Mouse (Mus musculus) heart, postnatal 0 days (tissue): ENCODE data around the gene Suv39h1. TPM values are rescaled to one million over a fixed set of nuclear protein-coding genes. Genes with fewer than 3 reads are reported as not detected.
"Not testable (repeated sequence)": the region's sequence is repeated elsewhere in the genome, so short reads cannot be mapped to it uniquely, and the experiment has no call there.

Experiments used
- ATAC-seq: fragments of 200-750 bp; cut with Nextera tagmentation; 2 replicates; pipeline ENCODE4 v1.8.0; 2017; ENCODE audit warnings: low read depth, moderate number of reproducible peaks, moderate library complexity; ENCODE audit not compliant: insufficient read depth
- DNase-seq: peaks from one replicate; pipeline ENCODE4 v3.0.0-alpha.2; 2016; ENCODE audit warnings: low spot score
- H3K27ac ChIP-seq: fragments of 300-500 bp; sonication (generic); 2 replicates; pipeline ENCODE4 v1.5.1; 2014; ENCODE audit warnings: low read depth, mild to moderate bottlenecking
- H3K27me3 ChIP-seq: fragments of 300-500 bp; sonication (generic); 2 replicates; pipeline ENCODE4 v1.6.1; 2014; ENCODE audit warnings: low read length, mixed read lengths; ENCODE audit not compliant: control insufficient read depth, insufficient read depth
- H3K36me3 ChIP-seq: fragments of 300-500 bp; sonication (generic); replicated peaks from 2 replicates; pipeline ENCODE4 v1.6.1; 2014; ENCODE audit warnings: low read length, mixed read lengths; ENCODE audit not compliant: control insufficient read depth, insufficient read depth
- H3K4me1 ChIP-seq: fragments of 300-500 bp; sonication (generic); 2 replicates; pipeline ENCODE4 v1.6.1; 2014; ENCODE audit warnings: antibody characterized with exemption; ENCODE audit not compliant: control insufficient read depth, insufficient read depth
- H3K4me2 ChIP-seq: fragments of 300-500 bp; sonication (generic); 2 replicates; pipeline ENCODE4 v1.6.1; 2014; ENCODE audit warnings: low read depth, mild to moderate bottlenecking, low read length, moderate library complexity
- H3K4me3 ChIP-seq: fragments of 300-500 bp; sonication (generic); 2 replicates; pipeline ENCODE4 v1.5.1; 2014; ENCODE audit warnings: low read depth, low read length
- H3K9ac ChIP-seq: fragments of 300-500 bp; sonication (generic); replicated peaks from 2 replicates; pipeline ENCODE4 v1.6.1; 2014; ENCODE audit warnings: low read depth, low read length, mixed read lengths
- H3K9me3 ChIP-seq: fragments of 300-500 bp; sonication (generic); replicated peaks from 2 replicates; pipeline ENCODE4 v1.6.1; 2016; ENCODE audit warnings: low read length; ENCODE audit not compliant: control insufficient read depth
- CTCF ChIP-seq: IDR thresholded peaks from 2 replicates; pipeline ENCODE4 v1.5.1; 2016; ENCODE audit warnings: antibody characterized with exemption, control low read depth, low read depth
- EP300 ChIP-seq: IDR thresholded peaks from 2 replicates; pipeline ENCODE4 v1.6.1; 2016; ENCODE audit warnings: antibody characterized with exemption, low read depth
- WGBS: fragments of 180-500 bp; shearing (Covaris S2); extraction: QIAGEN DNeasy Blood & Tissue Kit; methylation state at CpG from one replicate; pipeline ENCODE4 v1.1.7; 2014; 5-methylcytosine and 5-hydroxymethylcytosine counted together
- polyA plus RNA-seq: library from polyadenylated mRNA; unstranded; fragments of >200 nt; fragmentation: Nextera tagmentation; extraction: Ambion mirVana; gene quantifications from 2 replicates; pipeline ENCODE4 v1.2.1, GENCODE M21; 2015
- total RNA-seq: library from RNA; depleted of rRNA; stranded (reverse); fragments of >200 nt; gene quantifications from 2 replicates; pipeline ENCODE4 v1.2.3, GENCODE M21; 2014; ENCODE audit warnings: low replicate concordance; rRNA removed

The Suv39h1 gene
- total and polyA plus RNA-seq, 2 experiments from 2014 or later, result 8.2 to 15.7 TPM

GRCm38 (mm10) chrX:8020111-8020778, 54.3 kb downstream of the Suv39h1 start:
- WGBS, result 83% methylated on average over 2 of the region's 2 CpGs
- H3K4me1 ChIP-seq, result no peaks in the 10 kb centered on the region
- no peaks in the 10 kb centered on the region for H3K36me3 ChIP-seq
- no peak overlapping the region for H3K27ac ChIP-seq
- 0 out of 2 replicates have a peak, but pooled peaks have one; percentile 5 for TF ChIP-seq CTCF
- TF ChIP-seq EP300, result no peak
- H3K9ac ChIP-seq, result no peak overlapping the region
- no peak for ATAC-seq
- no peaks in the 10 kb centered on the region for H3K9me3 ChIP-seq
- no peak overlapping the region for H3K4me3 ChIP-seq
- no peak overlapping the region for H3K4me2 ChIP-seq
- H3K27me3 ChIP-seq, result no peaks in the 10 kb centered on the region
- no peak for DNase-seq

GRCm38 (mm10) chrX:8018286-8018685, 56.3 kb downstream of the Suv39h1 start, which contains the start of gene Glod5:
Gene Glod5, minus strand, starts transcription at chrX:8018492.
- Histone ChIP-seq H3K9me3 (no peaks in the 10 kb centered on the region), H3K9ac (no peak within 1 kb of the TSS), H3K4me1 (no peaks in the 10 kb centered on the region), H3K36me3 (no peaks in the 10 kb centered on the region), H3K27ac (no peak within 1 kb of the TSS), H3K4me2 (no peak within 1 kb of the TSS), H3K4me3 (no peak within 1 kb of the TSS), H3K27me3 (no peaks in the 10 kb centered on the region)
- ATAC-seq (no peak), DNase-seq (no peak)
- TF ChIP-seq CTCF, result no peak
- TF ChIP-seq EP300, result no peak
- 46% methylated on average over 2 of the region's 2 CpGs for WGBS

- Histone ChIP-seq H3K36me3 (no peaks in the 10 kb centered on the region), H3K27me3 (no peaks in the 10 kb centered on the region), H3K4me3 (no peak overlapping the region), H3K27ac (no peak overlapping the region), H3K4me2 (no peak overlapping the region), H3K4me1 (no peaks in the 10 kb centered on the region), H3K9me3 (no peaks in the 10 kb centered on the region), H3K9ac (no peak overlapping the region)
- TF ChIP-seq EP300, result no peak
- TF ChIP-seq CTCF, result peak; percentile 66
- ATAC-seq (no peak), DNase-seq (peak; percentile 8)
- 9% methylated on average over 5 of the region's 5 CpGs for WGBS
Measured at GRCm38 (mm10) chrX:8017142-8017541, 57.4 kb downstream of the Suv39h1 start.

GRCm38 (mm10) chrX:8015675-8016074, 58.9 kb downstream of the Suv39h1 start:
- H3K4me1 ChIP-seq, H3K4me3 ChIP-seq, H3K27me3 ChIP-seq, H3K4me2 ChIP-seq, DNase-seq, H3K9ac ChIP-seq, H3K36me3 ChIP-seq, H3K9me3 ChIP-seq, ATAC-seq, H3K27ac ChIP-seq: not testable (repeated sequence)
- WGBS, result 23% methylated on average over 7 of the region's 7 CpGs

- WGBS, result 50% methylated on average over 7 of the region's 8 CpGs
- TF ChIP-seq EP300 (no peak), CTCF (no peak)
- DNase-seq (no peak), ATAC-seq (no peak)
- H3K9ac ChIP-seq, result no peak overlapping the region
- H3K36me3 ChIP-seq, result no peaks in the 10 kb centered on the region
- H3K4me3 ChIP-seq, result no peak overlapping the region
- no peak overlapping the region for H3K4me2 ChIP-seq
- H3K9me3 ChIP-seq, result no peaks in the 10 kb centered on the region
- no peaks in the 10 kb centered on the region for H3K27me3 ChIP-seq
- H3K27ac ChIP-seq, result no peak overlapping the region
- no peaks in the 10 kb centered on the region for H3K4me1 ChIP-seq
Measured at GRCm38 (mm10) chrX:8013569-8014314, 60.8 kb downstream of the Suv39h1 start.

- H3K36me3 ChIP-seq, result no peaks in the 10 kb centered on the region
- ATAC-seq, result no peak
- no peak overlapping the region for H3K4me3 ChIP-seq
- no peaks in the 10 kb centered on the region for H3K27me3 ChIP-seq
- no peak overlapping the region for H3K27ac ChIP-seq
- TF ChIP-seq CTCF (no peak), EP300 (no peak)
- H3K4me2 ChIP-seq, result no peak overlapping the region
- H3K4me1 ChIP-seq, result no peaks in the 10 kb centered on the region
- WGBS, result 27% methylated on average over 2 of the region's 2 CpGs
- no peaks in the 10 kb centered on the region for H3K9me3 ChIP-seq
- H3K9ac ChIP-seq, result no peak overlapping the region
- DNase-seq, result no peak
Measured at GRCm38 (mm10) chrX:8013157-8013556, 61.4 kb downstream of the Suv39h1 start.

Other genes with a start within 250 kb of the Suv39h1 start
- gene Otud5, start 233.4 kb downstream of the Suv39h1 start, total RNA-seq, result 25.7 and 38.0 TPM in 2 replicates
- gene Otud5, start 233.4 kb downstream of the Suv39h1 start, polyA plus RNA-seq, result 14.4 and 16.2 TPM in 2 replicates
- 3.1 and 15.9 TPM in 2 replicates for gene Pim2, start 196.5 kb downstream of the Suv39h1 start, total RNA-seq
- 2.3 and 2.4 TPM in 2 replicates for gene Pim2, start 196.5 kb downstream of the Suv39h1 start, polyA plus RNA-seq
- 19.7 and 30.8 TPM in 2 replicates for gene Slc35a2, start 190.7 kb downstream of the Suv39h1 start, total RNA-seq
- gene Slc35a2, start 190.7 kb downstream of the Suv39h1 start, polyA plus RNA-seq, result 19.3 and 20.9 TPM in 2 replicates
- gene Pqbp1, start 175.5 kb downstream of the Suv39h1 start, total RNA-seq, result 44.5 and 63.0 TPM in 2 replicates
- 55.6 and 57.6 TPM in 2 replicates for gene Pqbp1, start 175.5 kb downstream of the Suv39h1 start, polyA plus RNA-seq
- gene Timm17b, start 175.4 kb downstream of the Suv39h1 start, total RNA-seq, result 37.7 and 46.4 TPM in 2 replicates
- gene Timm17b, start 175.4 kb downstream of the Suv39h1 start, polyA plus RNA-seq, result 91.3 and 99.7 TPM in 2 replicates
- gene Gm10491, start 166.9 kb downstream of the Suv39h1 start, total RNA-seq, result not detected in 2 replicates
- not detected in 2 replicates for gene Gm10491, start 166.9 kb downstream of the Suv39h1 start, polyA plus RNA-seq
- gene Gm10490, start 165.2 kb downstream of the Suv39h1 start, total RNA-seq, result not detected in 2 replicates
- not detected in 2 replicates for gene Gm10490, start 165.2 kb downstream of the Suv39h1 start, polyA plus RNA-seq
- gene Pcsk1n, start 154.9 kb downstream of the Suv39h1 start, total RNA-seq, result not detected in 2 replicates
- gene Pcsk1n, start 154.9 kb downstream of the Suv39h1 start, polyA plus RNA-seq, result 0.05 and 0.33 TPM in 2 replicates
- gene Eras, start 146.2 kb downstream of the Suv39h1 start, total RNA-seq, result not detected in 2 replicates
- not detected in 2 replicates for gene Eras, start 146.2 kb downstream of the Suv39h1 start, polyA plus RNA-seq
- gene Hdac6, start 126.9 kb downstream of the Suv39h1 start, total RNA-seq, result 28.6 and 37.2 TPM in 2 replicates
- gene Hdac6, start 126.9 kb downstream of the Suv39h1 start, polyA plus RNA-seq, result 16.2 and 18.4 TPM in 2 replicates
- 0.19 TPM in 1 of 2 replicates, not detected in the other for gene Gata1, start 96.7 kb downstream of the Suv39h1 start, total RNA-seq
- 0.14 and 0.20 TPM in 2 replicates for gene Gata1, start 96.7 kb downstream of the Suv39h1 start, polyA plus RNA-seq
- not detected in 2 replicates for gene Glod5, start 56.3 kb downstream of the Suv39h1 start, total RNA-seq
- 0.55 TPM in 2 replicates for gene Glod5, start 56.3 kb downstream of the Suv39h1 start, polyA plus RNA-seq
- 0.31 TPM in 1 of 2 replicates, not detected in the other for gene Was, start 15.7 kb upstream of the Suv39h1 start, total RNA-seq
- gene Was, start 15.7 kb upstream of the Suv39h1 start, polyA plus RNA-seq, result 0.22 and 0.25 TPM in 2 replicates
- gene Wdr13, start 58.1 kb upstream of the Suv39h1 start, total RNA-seq, result 130 and 155 TPM in 2 replicates
- 24.4 and 26.4 TPM in 2 replicates for gene Wdr13, start 58.1 kb upstream of the Suv39h1 start, polyA plus RNA-seq
- gene Rbm3, start 71.1 kb upstream of the Suv39h1 start, total RNA-seq, result 408 and 439 TPM in 2 replicates
- 524 and 551 TPM in 2 replicates for gene Rbm3, start 71.1 kb upstream of the Suv39h1 start, polyA plus RNA-seq
- 7.0 and 12.2 TPM in 2 replicates for gene Tbc1d25, start 101.4 kb upstream of the Suv39h1 start, total RNA-seq
- gene Tbc1d25, start 101.4 kb upstream of the Suv39h1 start, polyA plus RNA-seq, result 6.4 and 6.5 TPM in 2 replicates
- gene Ebp, start 118.8 kb upstream of the Suv39h1 start, total RNA-seq, result 23.0 and 26.2 TPM in 2 replicates
- 20.6 and 26.3 TPM in 2 replicates for gene Ebp, start 118.8 kb upstream of the Suv39h1 start, polyA plus RNA-seq
- 1.6 and 5.6 TPM in 2 replicates for gene Porcn, start 131.8 kb upstream of the Suv39h1 start, total RNA-seq
- gene Porcn, start 131.8 kb upstream of the Suv39h1 start, polyA plus RNA-seq, result 2.5 and 2.9 TPM in 2 replicates
- 20.9 and 25.1 TPM in 2 replicates for gene Ftsj1, start 177.6 kb upstream of the Suv39h1 start, total RNA-seq
- gene Ftsj1, start 177.6 kb upstream of the Suv39h1 start, polyA plus RNA-seq, result 17.1 and 18.8 TPM in 2 replicates
- 10.5 and 20.4 TPM in 2 replicates for gene Slc38a5, start 196.4 kb upstream of the Suv39h1 start, total RNA-seq
- 5.0 and 5.8 TPM in 2 replicates for gene Slc38a5, start 196.4 kb upstream of the Suv39h1 start, polyA plus RNA-seq